Mouse (Mus musculus) left cerebral cortex, adult 9 months (tissue): Measurements from ENCODE around the gene Lipo4.
"Not testable (repeated sequence)": the region's sequence is repeated elsewhere in the genome, so short reads cannot be mapped to it uniquely, and the experiment has no call there.

ENCODE experiments used
- DNase-seq, 2 experiments: peaks; one replicate each; pipeline ENCODE4 v3.0.0; 2022; ENCODE audit warnings: low spot score in 2 of 2

Gene Lipo4

GRCm38 (mm10) chr19:33517680-33518079 lies at the start of gene Lipo4:
Lipo4 (minus strand) TSS chr19:33517780.
- DNase-seq = no peak

GRCm38 (mm10) chr19:33456426-33456825 lies 61.2 kb downstream of the Lipo4 start:
- DNase-seq = not testable (repeated sequence)

DNA sequence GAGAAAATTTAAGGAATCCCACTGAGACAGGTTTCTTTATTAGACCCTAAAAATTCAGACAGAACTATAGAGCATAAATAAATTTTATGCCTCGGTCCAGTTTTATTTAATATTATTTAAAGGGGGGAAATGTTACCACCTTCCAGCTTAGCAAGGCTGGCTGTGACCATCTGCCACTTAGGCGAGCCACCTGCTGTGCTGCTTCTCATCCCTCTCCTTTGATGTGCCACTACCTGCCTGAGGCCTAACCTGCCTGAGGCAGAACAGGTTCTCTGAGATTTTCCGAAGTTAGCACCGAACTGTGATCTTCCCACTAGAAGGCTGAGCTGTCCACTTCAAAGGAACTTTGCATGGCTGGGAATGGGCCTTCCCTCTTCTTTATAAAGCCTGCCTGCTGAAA lies 63.9 kb downstream of the Lipo4 start:
- no peak for DNase-seq
